Mouse (Mus musculus): ENCODE data around the gene Rbfox2. TPM values are rescaled to one million over a fixed set of nuclear protein-coding genes. Genes with fewer than 3 reads are reported as not detected.

Gene Rbfox2
- total RNA-seq, 2 experiments from 2014 or later = 248 to 258 TPM

DNA sequence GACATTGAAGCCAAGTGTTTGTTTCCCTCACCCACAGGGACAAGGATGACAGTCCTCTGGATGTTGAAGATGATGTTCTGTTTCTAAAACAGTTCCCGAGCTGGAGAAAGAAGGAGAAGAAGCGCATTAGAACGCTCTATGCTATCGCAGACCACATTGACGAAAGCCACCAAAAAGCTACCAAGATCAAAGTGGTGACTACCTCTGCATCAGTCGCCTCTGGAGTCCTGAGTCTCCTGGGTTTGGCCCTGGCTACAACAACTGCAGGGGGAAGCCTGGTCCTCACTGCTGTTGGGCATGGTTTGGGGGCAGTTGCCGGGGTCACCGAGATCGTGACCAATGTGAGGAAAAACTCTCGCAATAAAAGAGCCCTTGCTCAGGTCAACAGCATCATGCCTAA, 256.2 kb downstream of the Rbfox2 start, which contains the start of gene Mb:
Gene Mb (minus strand): TSS at position 101 of the 400 bp plus-strand sequence.
- DNase-seq (ENCODE audit: extremely low spot score in 1 of 2, low spot score in 2 of 2) = no peak
- intact Hi-C loops (cut with DNase I) = no loop called here
- TF ChIP-seq CTCF (IDR thresholded peaks at IDR 0.05) = no peak
- no peak within 1 kb of the TSS for H3K27ac ChIP-seq
- no peak within 1 kb of the TSS for H3K4me3 ChIP-seq

DNA sequence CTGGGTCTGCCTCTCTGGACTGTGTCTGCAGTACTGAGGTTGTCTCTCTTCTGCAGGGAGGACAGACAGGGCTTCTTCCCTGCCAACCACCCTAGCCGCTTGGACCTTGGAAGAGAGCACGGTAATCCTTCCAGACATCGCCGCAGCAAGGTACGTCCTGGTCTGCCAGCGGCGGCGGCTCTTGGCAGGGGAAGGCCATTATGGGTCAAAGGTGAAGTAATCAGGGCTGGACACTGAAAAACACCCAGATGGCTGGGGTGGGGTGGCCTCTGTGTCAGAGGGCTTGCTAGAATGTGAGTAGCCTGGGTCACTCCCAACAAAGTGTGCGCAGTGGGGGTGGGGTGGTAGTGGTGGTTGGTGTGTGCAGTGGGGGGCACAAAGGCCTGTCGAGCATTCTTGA, 261.2 kb downstream of the Rbfox2 start:
- no peak overlapping the region for H3K27ac ChIP-seq
- no peak for TF ChIP-seq CTCF (IDR thresholded peaks at IDR 0.05)
- DNase-seq (ENCODE audit: extremely low spot score in 1 of 2, low spot score in 2 of 2) = no peak
- no peak overlapping the region for H3K4me3 ChIP-seq
- intact Hi-C loops (cut with DNase I) = no loop called here

GRCm38 (mm10) chr15:77044597-77045320, 262.0 kb downstream of the Rbfox2 start, which contains the start of gene Apol6:
Gene Apol6 (plus strand): TSS chr15:77044729.
- intact Hi-C loops (cut with DNase I) = no loop called here
- no peak for DNase-seq (ENCODE audit: extremely low spot score in 1 of 2, low spot score in 2 of 2)

DNA sequence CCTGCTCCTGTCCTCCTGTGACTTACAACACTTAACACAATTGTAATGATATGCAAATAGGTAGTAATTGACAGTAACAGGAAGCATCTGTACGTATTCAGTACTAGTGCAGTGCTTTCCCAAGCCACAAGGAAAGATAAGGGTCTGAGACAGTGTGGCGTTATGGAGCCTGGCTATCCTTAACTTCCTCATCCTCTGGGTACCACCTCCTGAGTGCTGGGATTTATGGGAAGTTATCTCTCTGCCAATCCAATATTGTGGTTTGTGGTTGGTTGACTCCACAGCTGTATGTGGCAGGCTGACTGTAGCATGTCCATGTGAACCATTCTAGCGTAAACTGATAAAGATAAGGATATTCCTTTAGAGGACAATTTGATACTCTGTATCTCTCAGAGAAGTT, 266.0 kb downstream of the Rbfox2 start:
- Histone ChIP-seq H3K27ac (no peak overlapping the region), H3K4me3 (no peak overlapping the region)
- TF ChIP-seq CTCF (IDR thresholded peaks at IDR 0.05) = no peak
- DNase-seq (ENCODE audit: extremely low spot score in 1 of 2, low spot score in 2 of 2) = no peak
- intact Hi-C loops (cut with DNase I) = no loop called here

More at GRCm38 (mm10) chr15:77044597-77045320, 262.0 kb downstream of the Rbfox2 start, which contains the start of gene Apol6:
- Histone ChIP-seq H3K4me3 (no peak within 1 kb of the TSS), H3K27ac (no peak within 1 kb of the TSS)
- no peak for TF ChIP-seq CTCF (IDR thresholded peaks at IDR 0.05)

- DNase-seq (ENCODE audit: extremely low spot score in 1 of 2, low spot score in 2 of 2) = no peak
- no peak overlapping the region for H3K4me3 ChIP-seq
- intact Hi-C loops (cut with DNase I) = no loop called here
- no peak overlapping the region for H3K27ac ChIP-seq
- no peak for TF ChIP-seq CTCF (IDR thresholded peaks at IDR 0.05)
Measured at GRCm38 (mm10) chr15:77039211-77039700, 267.5 kb downstream of the Rbfox2 start.

- no peak for DNase-seq (ENCODE audit: extremely low spot score in 1 of 2, low spot score in 2 of 2)
- TF ChIP-seq CTCF (IDR thresholded peaks at IDR 0.05) = no peak
- H3K4me3 ChIP-seq = no peak overlapping the region
- peak overlapping the region; percentile 7 for H3K27ac ChIP-seq
- intact Hi-C loops (cut with DNase I) = no loop called here
Measured at GRCm38 (mm10) chr15:77037278-77038161, 269.3 kb downstream of the Rbfox2 start.

DNA sequence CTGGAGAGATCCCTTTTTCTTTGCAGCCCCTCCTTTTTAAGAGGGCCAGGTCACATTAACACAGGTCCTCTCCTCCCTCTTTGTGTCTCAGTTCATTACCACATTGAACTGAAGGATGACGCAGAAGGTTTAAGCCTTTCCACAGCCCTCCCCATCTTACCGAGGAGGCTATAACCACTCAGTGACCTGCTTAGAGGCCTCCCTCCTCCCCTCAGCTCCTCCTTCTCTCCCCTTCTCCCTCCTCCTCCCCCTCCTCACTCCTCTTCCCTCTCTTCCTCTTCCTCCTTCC, 269.9 kb downstream of the Rbfox2 start:
- intact Hi-C loops (cut with DNase I) = no loop called here
- no peak for TF ChIP-seq CTCF (IDR thresholded peaks at IDR 0.05)
- Histone ChIP-seq H3K4me3 (no peak overlapping the region), H3K27ac (peak overlapping the region; percentile 7)
- no peak for DNase-seq (ENCODE audit: extremely low spot score in 1 of 2, low spot score in 2 of 2)

DNA sequence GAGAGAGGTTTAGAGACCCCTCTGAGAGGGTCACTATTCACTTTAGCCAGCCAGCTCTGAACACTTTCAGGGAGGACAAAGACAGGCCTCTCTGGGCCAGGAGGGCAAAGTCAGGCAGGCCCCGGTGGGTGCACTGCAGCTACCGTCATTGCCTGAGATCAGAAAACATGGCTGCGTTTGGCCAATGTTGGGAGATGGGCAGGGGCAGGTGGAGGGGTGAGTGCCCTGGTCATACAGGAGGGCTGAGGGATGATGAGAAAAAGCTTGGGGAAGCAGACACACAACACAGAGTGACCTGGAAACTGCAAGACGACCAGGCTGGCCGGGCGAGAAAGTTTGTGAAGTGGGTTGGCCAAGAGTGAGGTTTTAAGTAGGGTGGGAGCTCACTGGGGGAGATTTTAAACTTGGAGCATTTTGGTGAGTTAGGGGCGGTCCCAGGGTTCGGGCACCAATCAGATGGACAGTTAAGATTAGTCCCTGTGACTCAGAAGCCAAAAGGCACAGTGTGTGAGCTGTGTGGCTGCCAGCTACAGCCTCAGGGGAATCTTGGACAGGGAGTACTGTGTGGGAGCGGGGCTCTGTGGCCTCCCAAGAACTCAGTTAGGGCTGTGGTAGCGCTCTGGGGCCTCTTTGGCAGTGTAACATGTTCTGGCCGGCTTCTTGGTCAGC, 270.4 kb downstream of the Rbfox2 start:
- intact Hi-C loops (cut with DNase I) = no loop called here
- no peak for TF ChIP-seq CTCF (IDR thresholded peaks at IDR 0.05)
- H3K27ac ChIP-seq = peak overlapping the region; percentile 11
- H3K4me3 ChIP-seq = no peak overlapping the region
- DNase-seq (ENCODE audit: extremely low spot score in 1 of 2, low spot score in 2 of 2) = no peak

DNA sequence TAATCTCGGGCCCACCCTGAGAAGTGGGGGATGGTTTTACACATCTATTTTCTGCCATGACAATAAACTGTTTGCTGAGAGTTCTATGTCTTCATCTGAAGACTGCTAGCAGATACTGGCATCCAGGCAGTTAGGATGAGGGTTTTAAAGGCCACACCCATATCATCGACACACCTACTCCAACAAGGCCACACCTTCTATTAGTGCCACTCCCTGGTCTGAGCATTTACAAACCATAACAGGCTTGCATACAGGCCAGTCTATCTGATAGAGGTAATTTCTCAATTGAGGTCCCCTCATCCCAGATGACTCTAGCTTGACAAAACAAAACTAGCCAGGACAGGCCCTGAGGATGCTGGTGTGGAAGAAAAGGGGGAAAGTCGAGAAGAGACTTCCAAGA, 271.2 kb downstream of the Rbfox2 start:
- H3K4me3 ChIP-seq = no peak overlapping the region
- H3K27ac ChIP-seq = no peak overlapping the region
- intact Hi-C loops (cut with DNase I) = no loop called here
- DNase-seq (ENCODE audit: extremely low spot score in 1 of 2, low spot score in 2 of 2) = no peak
- TF ChIP-seq CTCF (IDR thresholded peaks at IDR 0.05) = no peak

- TF ChIP-seq CTCF (IDR thresholded peaks at IDR 0.05) = no peak
- Histone ChIP-seq H3K4me3 (no peak overlapping the region), H3K27ac (no peak overlapping the region)
- DNase-seq (ENCODE audit: extremely low spot score in 1 of 2, low spot score in 2 of 2) = no peak
- intact Hi-C loops (cut with DNase I) = no loop called here
Measured at GRCm38 (mm10) chr15:77034526-77034925, 272.3 kb downstream of the Rbfox2 start.

DNA sequence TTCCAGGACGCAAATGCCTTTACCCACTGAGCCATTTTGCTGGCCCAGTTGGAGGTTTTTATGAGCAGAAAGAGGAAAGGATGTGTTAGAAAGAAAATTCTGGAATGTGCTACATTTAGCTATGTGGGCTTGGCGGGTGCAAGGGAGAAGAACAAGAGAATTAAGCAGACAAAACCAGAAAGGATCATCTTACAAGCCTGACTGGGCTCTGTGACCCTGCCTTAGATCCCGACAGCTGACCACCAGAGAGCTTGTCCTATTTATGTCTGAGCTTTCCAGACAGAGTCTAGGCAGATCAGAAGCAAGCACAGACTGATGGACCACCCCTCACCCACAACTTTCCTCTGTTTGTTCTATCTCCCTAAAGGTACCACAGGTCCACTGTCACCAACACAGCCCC, 275.5 kb downstream of the Rbfox2 start:
- no peak for TF ChIP-seq CTCF (IDR thresholded peaks at IDR 0.05)
- Histone ChIP-seq H3K4me3 (no peak overlapping the region), H3K27ac (peak overlapping the region; percentile 28)
- no peak for DNase-seq (ENCODE audit: extremely low spot score in 1 of 2, low spot score in 2 of 2)
- intact Hi-C loops (cut with DNase I) = no loop called here

All from left cerebral cortex, adult 2 months (tissue).